Mouse (Mus musculus) myocyte (in vitro differentiated cells): ENCODE data around the gene Tmem189.

Experiments
- CEBPB ChIP-seq: IDR thresholded peaks from 2 replicates; pipeline ENCODE4 v1.6.1; 2011; ENCODE audit warnings: mild to moderate bottlenecking, moderate library complexity; ENCODE audit not compliant: poor library complexity, insufficient read depth, severe bottlenecking
- MYOD1 ChIP-seq, 3 experiments: IDR thresholded peaks; one replicate each; pipeline ENCODE4 v1.6.1; 2011; ENCODE audit warnings: control low read depth in 2 of 3, low read depth in 2 of 3, mild to moderate bottlenecking in 2 of 3, moderate library complexity in 1 of 3; ENCODE audit not compliant: insufficient read length in 2 of 3, control insufficient read depth in 1 of 3
- POLR2A ChIP-seq: IDR thresholded peaks from one replicate; pipeline ENCODE4 v1.6.1; 2011; ENCODE audit warnings: low read depth, mild to moderate bottlenecking, control low read depth, moderate library complexity; ENCODE audit not compliant: insufficient read length
- POLR2AphosphoS2 ChIP-seq: IDR thresholded peaks from one replicate; pipeline ENCODE4 v1.6.1; 2011; ENCODE audit warnings: low read depth, control low read depth; ENCODE audit not compliant: insufficient read length
- SRF ChIP-seq: IDR thresholded peaks from one replicate; pipeline ENCODE4 v1.6.1; 2011; ENCODE audit warnings: low read depth; ENCODE audit not compliant: control insufficient read depth, insufficient read length
- USF1 ChIP-seq: IDR thresholded peaks from one replicate; pipeline ENCODE4 v1.6.1; 2011; ENCODE audit warnings: low read depth, mild to moderate bottlenecking, control low read depth, moderate library complexity

GRCm38 (mm10) chr2:167693540-167693939 is 3.9 kb upstream of the Tmem189 start:
- TF ChIP-seq POLR2A: peak; percentile 31
- TF ChIP-seq POLR2AphosphoS2: peak; percentile 82
- no peak for TF ChIP-seq USF1
- TF ChIP-seq SRF: no peak
- no peak for TF ChIP-seq CEBPB
- no peak for TF ChIP-seq MYOD1 (IDR thresholded peaks at IDR 0.05; ENCODE audit: control insufficient read depth in 1 of 3, insufficient read length in 2 of 3, low read depth in 2 of 3)
